Mouse (Mus musculus) limb, embryonic 11.5 days (tissue): Measurements from ENCODE around the gene Tmem219. TPM values are rescaled to one million over a fixed set of nuclear protein-coding genes. Genes with fewer than 3 reads are reported as not detected.

ENCODE experiments used
- ATAC-seq: fragments of 200-750 bp; cut with Nextera tagmentation; 2 replicates; pipeline ENCODE4 v1.8.0; 2017; ENCODE audit warnings: low read depth; ENCODE audit not compliant: insufficient number of reproducible peaks, low FRiP score, low TSS enrichment
- DNase-seq: peaks from one replicate; pipeline ENCODE4 v3.0.0-alpha.2; 2015; ENCODE audit warnings: low spot score
- H3K27ac ChIP-seq: fragments of 300-500 bp; sonication (generic); replicated peaks from 2 replicates; pipeline ENCODE4 v1.5.1; 2014; ENCODE audit warnings: low read depth, mild to moderate bottlenecking, low read length
- H3K27me3 ChIP-seq: fragments of 300-500 bp; sonication (generic); 2 replicates; pipeline ENCODE4 v1.6.1; 2014; ENCODE audit warnings: mild to moderate bottlenecking, low read length, mixed read lengths; ENCODE audit not compliant: control insufficient read depth, insufficient read depth
- H3K36me3 ChIP-seq: fragments of 300-500 bp; sonication (generic); 2 replicates; pipeline ENCODE4 v1.6.1; 2014; ENCODE audit warnings: mild to moderate bottlenecking, low read length, moderate library complexity, mixed read lengths; ENCODE audit not compliant: control insufficient read depth, insufficient read depth
- H3K4me1 ChIP-seq: fragments of 300-500 bp; sonication (generic); 2 replicates; pipeline ENCODE4 v1.6.1; 2014; ENCODE audit warnings: low read length, mixed read lengths; ENCODE audit not compliant: control insufficient read depth, insufficient read depth
- H3K4me2 ChIP-seq: fragments of 300-500 bp; sonication (generic); 2 replicates; pipeline ENCODE4 v1.6.1; 2014; ENCODE audit warnings: low read depth, mild to moderate bottlenecking, moderate library complexity; ENCODE audit not compliant: severe bottlenecking
- H3K4me3 ChIP-seq: fragments of 300-500 bp; sonication (generic); 2 replicates; pipeline ENCODE4 v1.5.1; 2014; ENCODE audit warnings: low read depth, low read length
- H3K9ac ChIP-seq: fragments of 300-500 bp; sonication (generic); 2 replicates; pipeline ENCODE4 v1.6.1; 2014; ENCODE audit warnings: mild to moderate bottlenecking, low read length
- H3K9me3 ChIP-seq: fragments of 300-500 bp; sonication (generic); 2 replicates; pipeline ENCODE4 v1.6.1; 2016; ENCODE audit warnings: low read length; ENCODE audit not compliant: control insufficient read depth
- whole genome bisulfite sequencing: fragments of 180-500 bp; shearing (Covaris S2); extraction: QIAGEN DNeasy Blood & Tissue Kit; methylation state at CpG from one replicate; pipeline ENCODE4 v1.1.7; 2014; 5-methylcytosine and 5-hydroxymethylcytosine counted together
- polyA plus RNA-seq: library from polyadenylated mRNA; unstranded; fragments of >200 nt; fragmentation: Nextera tagmentation; extraction: Ambion mirVana; gene quantifications from 2 replicates; pipeline ENCODE4 v1.2.1, GENCODE M21; 2014

Tmem219 gene
- polyA plus RNA-seq, 1 experiment from 2014 or later: 16.5 TPM

DNA sequence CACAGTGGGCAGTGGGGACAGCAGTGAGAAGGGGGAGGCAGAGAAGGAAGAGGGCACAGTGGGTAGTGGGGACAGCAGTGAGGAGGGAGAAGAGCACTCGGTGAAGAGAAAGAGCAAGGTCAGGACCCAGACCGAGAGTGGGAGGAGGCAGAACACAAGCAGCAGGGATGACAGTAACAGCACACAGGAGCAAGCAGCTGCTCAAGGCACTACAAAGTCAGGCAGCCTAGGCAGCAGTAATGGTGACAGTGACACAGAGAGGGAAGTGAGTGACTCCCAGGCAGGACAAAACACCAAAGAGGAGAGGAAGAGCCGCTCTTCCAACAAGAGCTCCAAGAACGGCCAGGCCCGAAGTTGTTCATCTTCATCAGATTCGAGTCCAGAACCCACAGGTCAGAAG is 58.9 kb downstream of the Tmem219 start:
- Histone ChIP-seq H3K4me1 (peaks cover 17% of the 10 kb centered on the region), H3K27ac (no peak overlapping the region; the same call in 1 of the 2 replicates), H3K4me2 (peak overlapping the region; percentile 58), H3K4me3 (peak overlapping the region; percentile 56; the same call in 1 of the 2 replicates), H3K27me3 (no peaks in the 10 kb centered on the region), H3K36me3 (peaks cover 30% of the 10 kb centered on the region), H3K9me3 (no peaks in the 10 kb centered on the region), H3K9ac (peak overlapping the region; percentile 61; the same call in 1 of the 2 replicates)
- no peak for DNase-seq
- ATAC-seq: no peak
- 74% methylated on average over 6 of the region's 6 CpGs for WGBS

DNA sequence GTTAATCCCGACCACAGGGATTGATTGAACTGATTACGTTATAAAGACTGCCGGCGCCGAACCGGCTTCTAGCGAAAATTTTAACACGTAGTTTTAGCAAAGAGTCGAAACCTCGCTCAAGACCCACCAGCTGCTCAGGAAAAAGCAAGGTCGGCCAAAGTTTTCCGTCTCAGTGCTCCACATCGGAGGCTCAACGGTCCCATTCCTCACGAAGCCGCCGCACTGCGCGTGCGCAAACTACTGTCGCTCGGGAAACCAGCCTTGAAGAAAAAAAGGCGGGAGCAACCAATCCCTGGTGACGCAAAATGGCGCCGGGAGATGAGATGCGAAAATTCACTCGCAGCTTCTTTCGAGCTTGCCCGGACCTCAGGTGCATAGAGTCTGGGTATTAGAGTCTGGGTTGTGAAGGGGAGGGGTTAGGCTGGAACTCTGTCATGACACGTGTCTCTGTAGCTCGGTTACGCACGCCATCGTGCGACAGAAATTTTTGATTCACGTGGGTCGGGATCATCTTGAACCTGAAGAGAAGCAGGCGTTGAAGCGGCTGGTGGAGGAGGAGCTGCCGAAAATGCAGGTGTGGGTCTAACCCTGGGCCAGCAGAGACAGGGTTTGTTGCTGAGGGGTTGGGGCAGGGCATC is 60.5 kb downstream of the Tmem219 start, which contains the start of gene Ino80e:
Ino80e (minus strand) TSS at position 231 of the 638 bp plus-strand sequence.
- H3K9ac ChIP-seq: peak within 1 kb of the TSS; percentile 62
- peak within 1 kb of the TSS; percentile 2 for H3K27ac ChIP-seq
- no peaks in the 10 kb centered on the region for H3K9me3 ChIP-seq
- H3K4me3 ChIP-seq: peak within 1 kb of the TSS; percentile 56
- DNase-seq: peak; percentile 96
- peaks cover 17% of the 10 kb centered on the region for H3K4me1 ChIP-seq
- under 1% methylated on average over 41 of the region's 41 CpGs for WGBS
- H3K27me3 ChIP-seq: no peaks in the 10 kb centered on the region
- ATAC-seq: peak; percentile 58
- peak within 1 kb of the TSS; percentile 58 for H3K4me2 ChIP-seq
- peaks cover 29% of the 10 kb centered on the region for H3K36me3 ChIP-seq

DNA sequence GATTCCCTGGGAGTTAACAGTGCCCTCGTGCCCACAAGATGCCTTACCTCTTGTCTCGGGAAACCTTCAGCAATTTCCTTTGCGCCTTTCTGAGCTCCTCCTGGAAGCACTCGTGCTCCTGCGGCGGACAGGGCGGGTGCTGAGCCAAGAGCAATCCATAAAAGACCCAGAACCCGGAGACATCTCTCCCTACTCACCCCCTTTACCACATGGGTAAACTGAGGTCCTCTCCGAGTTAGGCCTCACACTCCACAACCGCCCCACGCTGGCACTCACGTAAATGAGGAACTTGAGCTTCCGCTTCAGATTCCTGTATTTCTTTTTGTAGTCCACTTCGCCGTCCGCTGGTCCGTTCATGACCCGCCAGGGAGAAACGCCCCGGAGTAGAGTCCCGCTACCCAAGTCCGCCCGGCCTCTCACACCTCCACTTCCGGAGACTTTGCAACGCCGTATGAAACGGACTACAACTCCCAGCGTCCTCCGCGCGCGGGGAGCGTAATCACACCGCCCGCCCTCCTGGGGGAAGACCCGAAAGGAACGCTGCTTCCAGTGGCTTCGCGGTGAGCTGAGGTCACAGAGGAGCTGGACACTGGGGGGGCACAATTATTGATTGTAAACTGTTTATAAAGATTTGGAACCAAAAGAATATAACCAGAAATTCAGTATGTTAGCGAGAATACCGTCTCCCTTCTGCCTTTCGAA is 61.1 kb downstream of the Tmem219 start, which contains the start of gene Hirip3:
Hirip3 (plus strand) TSS at position 544 of the 702 bp plus-strand sequence.
- peaks cover 17% of the 10 kb centered on the region for H3K4me1 ChIP-seq
- H3K4me3 ChIP-seq: peak within 1 kb of the TSS; percentile 56
- peak; percentile 83 for ATAC-seq
- WGBS: 2% methylated on average over 42 of the region's 42 CpGs
- H3K4me2 ChIP-seq: peak within 1 kb of the TSS; percentile 58
- DNase-seq: peak; percentile 99
- H3K9ac ChIP-seq: peak within 1 kb of the TSS; percentile 62
- H3K9me3 ChIP-seq: no peaks in the 10 kb centered on the region
- H3K27me3 ChIP-seq: no peaks in the 10 kb centered on the region
- peaks cover 26% of the 10 kb centered on the region for H3K36me3 ChIP-seq
- H3K27ac ChIP-seq: peak within 1 kb of the TSS; percentile 2

DNA sequence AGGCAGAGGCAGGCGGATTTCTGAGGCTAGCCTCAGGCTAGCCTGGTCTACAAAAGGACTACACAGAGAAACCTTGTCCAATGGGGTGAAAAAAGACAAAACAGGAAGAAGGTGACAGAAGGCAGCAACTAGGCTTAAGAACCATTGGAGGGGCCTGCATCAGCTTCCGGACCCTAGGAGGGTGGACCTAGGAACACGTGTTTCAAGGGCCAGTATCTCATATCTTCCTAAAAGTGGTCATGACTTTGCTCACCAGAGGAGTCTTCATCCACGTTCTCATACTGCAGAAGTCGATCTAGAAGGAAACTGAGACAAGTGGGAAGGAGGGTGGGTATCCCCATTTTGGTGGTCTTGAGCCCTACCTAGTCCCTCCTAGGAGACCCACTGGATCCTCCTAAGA is 61.7 kb downstream of the Tmem219 start:
- Histone ChIP-seq H3K9ac (peak overlapping the region; percentile 62), H3K4me1 (peaks cover 17% of the 10 kb centered on the region), H3K4me2 (peak overlapping the region; percentile 58), H3K9me3 (no peaks in the 10 kb centered on the region), H3K27me3 (no peaks in the 10 kb centered on the region), H3K36me3 (peaks cover 22% of the 10 kb centered on the region), H3K27ac (no peak overlapping the region), H3K4me3 (peak overlapping the region; percentile 56)
- 72% methylated on average over 5 of the region's 5 CpGs for WGBS
- 0 out of 2 replicates have a peak, but pooled peaks have one; percentile 18 for ATAC-seq
- no peak for DNase-seq

DNA sequence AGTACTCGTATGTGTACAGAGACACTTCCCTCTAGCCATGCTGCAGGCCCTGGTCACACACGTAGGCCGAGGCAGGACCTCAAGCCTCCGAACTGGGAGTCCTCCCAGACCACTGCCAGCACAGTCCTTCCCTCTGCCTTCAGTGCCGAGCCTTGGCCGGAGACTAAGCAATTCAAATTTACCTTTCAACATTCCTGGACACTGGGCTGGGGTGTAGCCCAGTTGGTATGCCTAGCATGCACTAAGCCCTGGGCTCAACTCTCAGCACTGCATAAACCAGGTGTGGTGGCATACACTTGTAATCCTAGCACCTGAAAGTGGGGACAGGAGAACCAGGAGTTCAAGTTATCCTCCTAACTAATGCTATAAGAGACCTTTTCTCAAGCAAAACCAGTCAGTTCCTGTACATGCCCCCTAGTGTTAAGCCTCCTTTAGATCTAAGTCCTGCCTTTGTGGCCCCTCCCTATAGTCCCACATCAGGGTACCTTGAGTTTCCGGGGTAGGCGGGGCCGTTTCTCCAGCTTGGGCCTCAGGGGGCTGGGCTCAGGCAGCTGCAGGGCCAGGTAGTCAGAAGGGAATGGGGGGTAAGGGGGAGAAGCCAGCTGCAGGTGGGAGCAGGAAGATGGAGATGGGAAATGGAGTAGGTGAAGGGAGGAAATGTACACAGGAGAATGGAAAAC is 65.8 kb downstream of the Tmem219 start:
- Histone ChIP-seq H3K36me3 (peaks cover 27% of the 10 kb centered on the region), H3K4me1 (no peaks in the 10 kb centered on the region; the same call in 1 of the 2 replicates), H3K4me3 (no peak overlapping the region), H3K27ac (no peak overlapping the region), H3K4me2 (no peak overlapping the region), H3K27me3 (no peaks in the 10 kb centered on the region), H3K9me3 (no peaks in the 10 kb centered on the region), H3K9ac (no peak overlapping the region)
- 76% methylated on average over 9 of the region's 9 CpGs for WGBS
- ATAC-seq: no peak
- no peak for DNase-seq

DNA sequence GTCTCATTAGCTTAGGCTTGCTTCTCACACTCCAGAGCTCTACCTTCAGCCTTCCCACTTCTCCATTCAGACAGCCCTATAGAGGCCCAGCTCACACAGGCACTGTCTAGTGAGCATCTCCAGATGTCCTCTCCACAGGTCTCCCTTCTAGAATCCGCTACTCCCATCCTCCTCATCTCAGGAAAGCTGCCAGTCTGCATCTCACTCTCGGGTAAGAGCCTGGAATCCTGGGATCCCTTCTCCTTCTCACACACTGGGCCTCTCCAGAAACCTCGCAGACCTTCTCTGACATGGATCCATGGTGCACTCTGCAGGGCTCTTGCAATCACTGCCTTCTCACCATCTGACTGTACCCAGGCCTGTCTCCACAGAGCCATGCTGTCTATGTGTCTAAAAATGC is 67.1 kb downstream of the Tmem219 start:
- H3K36me3 ChIP-seq: peaks cover 27% of the 10 kb centered on the region

DNA sequence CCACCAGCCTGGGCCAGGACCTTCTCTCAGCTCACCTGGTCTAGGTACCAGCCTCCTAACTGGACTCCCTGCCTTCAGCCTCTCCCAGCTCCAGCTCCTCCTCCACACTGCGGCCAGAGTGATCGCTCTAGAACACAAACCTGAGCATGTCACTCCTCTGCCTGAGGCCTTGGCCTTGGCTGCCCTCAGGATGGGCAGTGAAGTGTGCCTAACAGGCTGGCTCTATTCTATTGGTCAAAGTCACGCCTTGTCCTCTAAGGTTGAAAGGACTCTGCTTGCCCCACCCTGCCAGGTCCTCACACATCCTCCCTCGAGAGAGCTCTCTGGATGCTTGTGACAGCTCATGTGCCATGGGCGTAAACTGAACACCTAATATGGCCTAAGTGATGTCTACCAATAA is 69.3 kb downstream of the Tmem219 start:
- peaks cover 2% of the 10 kb centered on the region for H3K4me1 ChIP-seq
- 93% methylated on average over 5 of the region's 5 CpGs for WGBS
- DNase-seq: no peak
- peaks cover 27% of the 10 kb centered on the region for H3K36me3 ChIP-seq
- H3K4me2 ChIP-seq: no peak overlapping the region
- no peak overlapping the region for H3K27ac ChIP-seq
- no peak overlapping the region for H3K9ac ChIP-seq
- no peaks in the 10 kb centered on the region for H3K9me3 ChIP-seq
- H3K27me3 ChIP-seq: peaks cover 20% of the 10 kb centered on the region
- ATAC-seq: no peak
- H3K4me3 ChIP-seq: no peak overlapping the region

More for the DNA sequence above, 67.1 kb downstream of the Tmem219 start:
- Histone ChIP-seq H3K4me1 (no peaks in the 10 kb centered on the region; the same call in 1 of the 2 replicates), H3K4me3 (no peak overlapping the region), H3K27ac (no peak overlapping the region), H3K27me3 (no peaks in the 10 kb centered on the region), H3K4me2 (no peak overlapping the region), H3K9ac (no peak overlapping the region), H3K9me3 (no peaks in the 10 kb centered on the region)
- no peak for ATAC-seq
- WGBS: 84% methylated on average over 3 of the region's 3 CpGs
- DNase-seq: no peak

DNA sequence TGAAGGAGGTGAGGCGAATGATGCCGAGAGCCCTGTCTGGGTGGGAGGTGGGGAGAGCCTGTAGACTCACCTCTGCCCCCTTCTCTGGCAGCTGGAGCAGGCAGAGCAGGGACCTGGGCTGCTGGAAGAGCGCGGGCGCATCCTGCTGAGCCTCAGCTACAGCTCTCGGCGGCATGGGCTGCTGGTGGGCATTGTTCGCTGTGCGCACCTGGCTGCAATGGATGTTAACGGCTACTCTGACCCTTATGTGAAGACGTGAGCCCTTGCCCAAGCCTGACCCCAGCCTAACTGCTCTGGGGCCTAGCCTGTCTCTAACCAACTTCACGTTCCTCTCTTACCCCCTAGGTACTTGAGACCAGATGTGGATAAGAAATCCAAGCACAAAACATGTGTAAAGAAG is 71.5 kb downstream of the Tmem219 start:
- Histone ChIP-seq H3K4me2 (no peak overlapping the region), H3K9ac (no peak overlapping the region), H3K9me3 (no peaks in the 10 kb centered on the region), H3K4me3 (no peak overlapping the region), H3K27me3 (peaks cover 32% of the 10 kb centered on the region), H3K36me3 (peaks cover 16% of the 10 kb centered on the region), H3K27ac (no peak overlapping the region), H3K4me1 (peaks cover 13% of the 10 kb centered on the region)
- ATAC-seq (no peak), DNase-seq (no peak)
- WGBS: 35% methylated on average over 12 of the region's 12 CpGs
